Mouse (Mus musculus): Measurements from ENCODE around the gene Supv3l1. TPM values are rescaled to one million over a fixed set of nuclear protein-coding genes. Genes with fewer than 3 reads are reported as not detected.
"Not testable (repeated sequence)": the region's sequence is repeated elsewhere in the genome, so short reads cannot be mapped to it uniquely, and the experiment has no call there.

Supv3l1 gene
- polyA plus RNA-seq, 1 experiment from 2014 or later = 37.2 TPM

- ChIA-PET CTCF (interaction anchor here (0.9 to 3.3 kb wide), 3 partner anchors 11 to 17 kb away, joined by 3 to 11 read pairs (median 3); partner anchors contain the start of gene Vps26a), POLR2A (no interaction called here)
- no peaks in the 10 kb centered on the region for H3K27me3 ChIP-seq
- no peak for TF ChIP-seq CTCF (IDR thresholded peaks at IDR 0.05)
- in situ Hi-C loops (cut with MboI; ENCODE audit: low pct_unique_long_range_greater_than_20kb) = no loop called here
- ATAC-seq = no peak
- no peak for DNase-seq (ENCODE audit: low read depth, low spot score)
Measured at GRCm38 (mm10) chr10:62469736-62470135, 20.2 kb upstream of the Supv3l1 start.

GRCm38 (mm10) chr10:62461321-62461720, 11.8 kb upstream of the Supv3l1 start:
- H3K27me3 ChIP-seq = no peaks in the 10 kb centered on the region
- in situ Hi-C loops (cut with MboI; ENCODE audit: low pct_unique_long_range_greater_than_20kb) = no loop called here
- DNase-seq (ENCODE audit: low read depth, low spot score) = no peak
- TF ChIP-seq CTCF (IDR thresholded peaks at IDR 0.05) = no peak
- POLR2A ChIA-PET = interaction anchor here (1.0 to 1.4 kb wide), 2 partner anchors 17 to 24 kb away, joined by 3 to 4 read pairs; no protein-coding TSS in a partner anchor
- ATAC-seq = no peak
- CTCF ChIA-PET = no interaction called here

GRCm38 (mm10) chr10:62452001-62452400, 2.5 kb upstream of the Supv3l1 start:
- DNase-seq (ENCODE audit: low read depth, low spot score); H3K27me3 ChIP-seq; CTCF ChIA-PET; POLR2A ChIA-PET; in situ Hi-C loops (cut with MboI; ENCODE audit: low pct_unique_long_range_greater_than_20kb); ATAC-seq: not testable (repeated sequence)

- ATAC-seq (no peak), DNase-seq (ENCODE audit: low read depth, low spot score) (no peak)
- in situ Hi-C loops (cut with MboI; ENCODE audit: low pct_unique_long_range_greater_than_20kb) = no loop called here
- ChIA-PET POLR2A (interaction anchor here (1.4 kb wide), 1 partner anchor 20 kb away, joined by 3 read pairs; no protein-coding TSS in a partner anchor), CTCF (interaction anchor here (1.5 kb wide), 1 partner anchor 17 kb away, joined by 3 read pairs; no protein-coding TSS in a partner anchor)
- H3K27me3 ChIP-seq = no peaks in the 10 kb centered on the region
- no peak for TF ChIP-seq CTCF (IDR thresholded peaks at IDR 0.05)
Measured at GRCm38 (mm10) chr10:62450280-62450640, 722 bp upstream of the Supv3l1 start.

- ChIA-PET CTCF (interaction anchor here (0.9 to 2.1 kb wide), 3 partner anchors 13 to 17 kb away, joined by 3 to 5 read pairs (median 4); no protein-coding TSS in a partner anchor), POLR2A (interaction anchor here (0.5 to 1.0 kb wide), 2 partner anchors 19 to 60 kb away, joined by 3 read pairs; partner anchors contain the start of genes 4930507D05Rik and Supv3l1)
- ATAC-seq (no peak), DNase-seq (ENCODE audit: low read depth, low spot score) (no peak)
- H3K27me3 ChIP-seq = no peaks in the 10 kb centered on the region
- in situ Hi-C loops (cut with MboI; ENCODE audit: low pct_unique_long_range_greater_than_20kb) = no loop called here
- no peak for TF ChIP-seq CTCF (IDR thresholded peaks at IDR 0.05)
Measured at GRCm38 (mm10) chr10:62430427-62430826, 19.1 kb downstream of the Supv3l1 start.

GRCm38 (mm10) chr10:62425081-62425871, 24.3 kb downstream of the Supv3l1 start:
- ChIA-PET CTCF (no interaction called here), POLR2A (no interaction called here)
- TF ChIP-seq CTCF (IDR thresholded peaks at IDR 0.05) = no peak
- in situ Hi-C loops (cut with MboI; ENCODE audit: low pct_unique_long_range_greater_than_20kb) = no loop called here
- H3K27me3 ChIP-seq = no peaks in the 10 kb centered on the region
- ATAC-seq (no peak), DNase-seq (ENCODE audit: low read depth, low spot score) (no peak)

- in situ Hi-C loops (cut with MboI; ENCODE audit: low pct_unique_long_range_greater_than_20kb) = no loop called here
- no peak for DNase-seq (ENCODE audit: low read depth, low spot score)
- ATAC-seq = no peak
- no peak for TF ChIP-seq CTCF (IDR thresholded peaks at IDR 0.05)
- H3K27me3 ChIP-seq = no peaks in the 10 kb centered on the region
- POLR2A ChIA-PET = no interaction called here
- CTCF ChIA-PET = no interaction called here
Measured at GRCm38 (mm10) chr10:62422255-62422654, 27.3 kb downstream of the Supv3l1 start, which contains the start of gene Hkdc1. Hkdc1 (minus strand) TSS chr10:62422491.

GRCm38 (mm10) chr10:62421127-62421526, 28.4 kb downstream of the Supv3l1 start:
- ChIA-PET CTCF (no interaction called here), POLR2A (no interaction called here)
- ATAC-seq (no peak), DNase-seq (ENCODE audit: low read depth, low spot score) (no peak)
- in situ Hi-C loops (cut with MboI; ENCODE audit: low pct_unique_long_range_greater_than_20kb) = no loop called here
- no peaks in the 10 kb centered on the region for H3K27me3 ChIP-seq
- TF ChIP-seq CTCF (IDR thresholded peaks at IDR 0.05) = no peak

- H3K27me3 ChIP-seq = no peaks in the 10 kb centered on the region
- no peak for TF ChIP-seq CTCF (IDR thresholded peaks at IDR 0.05)
- DNase-seq (ENCODE audit: low read depth, low spot score) (peak; percentile 79), ATAC-seq (peak; percentile 77)
- in situ Hi-C loops (cut with MboI; ENCODE audit: low pct_unique_long_range_greater_than_20kb) = no loop called here
- CTCF ChIA-PET = no interaction called here
- POLR2A ChIA-PET = no interaction called here
Measured at GRCm38 (mm10) chr10:62420399-62420798, 29.1 kb downstream of the Supv3l1 start.

GRCm38 (mm10) chr10:62419422-62419821, 30.1 kb downstream of the Supv3l1 start:
- TF ChIP-seq CTCF (IDR thresholded peaks at IDR 0.05) = no peak
- DNase-seq (ENCODE audit: low read depth, low spot score) (no peak), ATAC-seq (no peak)
- CTCF ChIA-PET = no interaction called here
- H3K27me3 ChIP-seq = no peaks in the 10 kb centered on the region
- POLR2A ChIA-PET = no interaction called here
- in situ Hi-C loops (cut with MboI; ENCODE audit: low pct_unique_long_range_greater_than_20kb) = no loop called here

GRCm38 (mm10) chr10:62418831-62419356, 30.6 kb downstream of the Supv3l1 start:
- H3K27me3 ChIP-seq = no peaks in the 10 kb centered on the region
- no peak for TF ChIP-seq CTCF (IDR thresholded peaks at IDR 0.05)
- DNase-seq (ENCODE audit: low read depth, low spot score) (peak; percentile 77), ATAC-seq (no peak)
- POLR2A ChIA-PET = interaction anchor here (0.5 kb wide), 1 partner anchor 105 kb away, joined by 5 read pairs; no protein-coding TSS in a partner anchor
- CTCF ChIA-PET = no interaction called here
- in situ Hi-C loops (cut with MboI; ENCODE audit: low pct_unique_long_range_greater_than_20kb) = no loop called here
